In the genomic region with DNA sequence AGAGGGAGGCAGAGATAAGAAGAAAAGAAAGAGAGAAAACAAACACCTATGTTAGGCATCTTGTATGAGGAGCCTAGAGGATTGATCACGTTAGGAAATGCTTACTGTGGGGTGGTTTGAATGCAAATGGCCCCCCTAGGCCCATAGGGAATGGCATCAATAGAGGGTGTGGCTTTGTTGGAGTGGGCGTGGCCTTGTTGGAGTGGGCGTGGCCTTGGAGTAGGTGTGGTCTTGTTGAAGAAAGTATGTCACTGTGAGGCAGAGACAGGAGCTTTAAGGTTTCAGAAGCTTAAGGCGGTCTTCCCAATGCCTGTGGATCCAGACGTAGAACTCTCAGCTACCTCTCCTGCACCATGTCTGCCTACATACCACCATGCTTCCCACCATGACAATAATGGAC, we compare ENCODE assay signal across 26 mouse cellular contexts.
"Had no signal": no experiment of that assay in that cellular context is flagged by ENCODE, and none has a peak within 500 bp of the region (broad histone marks: within the 10 kb centered on the region; RNA-seq: fewer than 3 reads in every experiment).

No protein-coding gene starts in this region.

- DNase-seq: cerebellum, postnatal 10 days; cerebellum, postnatal 14 days; cerebellum, postnatal 25 days; cerebellum, postnatal 36 days; embryo, embryonic 11 days; forebrain, postnatal 0 days; gastrocnemius, adult 2 months; gastrocnemius, postnatal 10 days; gastrocnemius, postnatal 14 days; gastrocnemius, postnatal 25 days; gastrocnemius, postnatal 36 days; heart, adult 11 months; heart, adult 18-20 months; heart, adult 2 months had no signal

- H3K27me3 ChIP-seq: embryonic facial prominence, embryonic 12.5 days; embryonic facial prominence, embryonic 13.5 days; embryonic facial prominence, embryonic 15.5 days; forebrain, embryonic 12.5 days; forebrain, embryonic 13.5 days; forebrain, embryonic 15.5 days had no signal

- H3K4me3 ChIP-seq: embryonic facial prominence, embryonic 10.5 days; embryonic facial prominence, embryonic 12.5 days; embryonic facial prominence, embryonic 13.5 days; embryonic facial prominence, embryonic 15.5 days; erythroblast, embryonic 14.5 days; forebrain, embryonic 10.5 days; forebrain, embryonic 12.5 days; forebrain, embryonic 13.5 days; forebrain, embryonic 15.5 days; gastrocnemius, adult 2 months; heart, adult 2 months; heart, embryonic 10.5 days had no signal

- ATAC-seq: forebrain, embryonic 13.5 days; forebrain, embryonic 14.5 days; forebrain, embryonic 15.5 days; forebrain, embryonic 16.5 days; forebrain, postnatal 0 days had no signal

- H3K9ac ChIP-seq: embryonic facial prominence, embryonic 12.5 days; embryonic facial prominence, embryonic 13.5 days; embryonic facial prominence, embryonic 15.5 days; forebrain, embryonic 12.5 days; forebrain, embryonic 13.5 days; forebrain, embryonic 15.5 days; forebrain, postnatal 0 days had no signal

- H3K27ac ChIP-seq: embryonic facial prominence, embryonic 10.5 days; embryonic facial prominence, embryonic 12.5 days; embryonic facial prominence, embryonic 13.5 days; embryonic facial prominence, embryonic 15.5 days; forebrain, embryonic 10.5 days; forebrain, embryonic 12.5 days; forebrain, embryonic 13.5 days; forebrain, embryonic 15.5 days; gastrocnemius, adult 2 months; heart, adult 2 months; heart, embryonic 10.5 days had no signal

- H3K9me3 ChIP-seq: embryonic facial prominence, embryonic 10.5 days; embryonic facial prominence, embryonic 12.5 days; embryonic facial prominence, embryonic 13.5 days; embryonic facial prominence, embryonic 15.5 days; forebrain, embryonic 10.5 days; forebrain, embryonic 12.5 days; forebrain, embryonic 13.5 days; forebrain, embryonic 15.5 days; heart, embryonic 10.5 days had no signal

- H3K4me1 ChIP-seq: embryonic facial prominence, embryonic 10.5 days; embryonic facial prominence, embryonic 12.5 days; embryonic facial prominence, embryonic 13.5 days; embryonic facial prominence, embryonic 15.5 days; forebrain, embryonic 10.5 days; forebrain, embryonic 12.5 days; forebrain, embryonic 13.5 days; forebrain, embryonic 15.5 days; heart, embryonic 10.5 days had no signal

- H3K4me2 ChIP-seq: embryonic facial prominence, embryonic 12.5 days; embryonic facial prominence, embryonic 13.5 days; embryonic facial prominence, embryonic 15.5 days; forebrain, embryonic 12.5 days; forebrain, embryonic 13.5 days; forebrain, embryonic 15.5 days had no signal

- H3K36me3 ChIP-seq: embryonic facial prominence, embryonic 10.5 days; embryonic facial prominence, embryonic 12.5 days; embryonic facial prominence, embryonic 13.5 days; embryonic facial prominence, embryonic 15.5 days; forebrain, embryonic 10.5 days; forebrain, embryonic 12.5 days; forebrain, embryonic 15.5 days; heart, embryonic 10.5 days had no signal
